Mouse (Mus musculus): Measurements from ENCODE around the gene Hoxc5. TPM values are rescaled to one million over a fixed set of nuclear protein-coding genes. Genes with fewer than 3 reads are reported as not detected.

The Hoxc5 gene
- polyA plus RNA-seq, 1 experiment from 2014 or later: 0.09 TPM

DNA sequence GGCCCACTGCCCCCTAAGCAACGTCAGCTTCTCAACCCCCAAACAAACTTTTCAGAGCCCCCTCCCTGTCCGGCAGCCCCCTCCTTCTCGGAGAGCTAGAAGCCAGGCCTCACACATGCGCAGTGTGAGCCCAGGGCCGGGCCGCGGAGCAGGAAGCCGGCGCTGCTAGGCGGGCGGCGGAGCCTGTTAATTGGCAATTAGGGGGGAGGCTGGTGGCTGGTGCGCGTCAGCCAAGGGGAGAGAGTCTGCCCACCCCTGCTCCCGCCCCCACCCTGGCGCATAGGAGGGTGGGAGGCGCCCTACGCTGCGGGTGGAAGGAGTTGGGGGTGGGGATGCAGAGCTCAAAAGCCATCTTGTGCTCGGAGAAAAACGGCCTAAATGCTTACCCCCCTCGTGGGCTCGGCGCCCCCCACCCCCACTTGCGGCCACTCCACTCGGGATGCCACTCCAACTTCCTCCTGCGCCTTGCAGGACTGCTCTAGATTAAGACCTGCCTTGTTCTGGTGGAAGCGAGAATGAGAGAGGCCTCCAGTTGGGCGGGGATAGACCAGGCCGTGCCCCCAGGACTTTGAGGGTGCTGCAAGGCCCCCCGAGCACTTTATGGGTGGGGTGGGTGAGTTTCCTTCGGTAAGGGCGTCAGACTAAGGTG, 32.1 kb downstream of the Hoxc5 start:
- Histone ChIP-seq H3K4me2 (replicated peaks) (peak overlapping the region; percentile 48), H3K9me3 (no peaks in the 10 kb centered on the region), H3K36me3 (no peaks in the 10 kb centered on the region), H3K27me3 (peaks cover 100% of the 10 kb centered on the region), H3K4me3 (replicated peaks) (peak overlapping the region; percentile 30), H3K27ac (no peak overlapping the region), H3K4me1 (replicated peaks) (peaks cover 7% of the 10 kb centered on the region), H3K9ac (replicated peaks) (no peak overlapping the region)
- under 1% methylated on average over 31 of the region's 33 CpGs for WGBS
- ATAC-seq: 0 out of 2 replicates have a peak, but pooled peaks have one; percentile 30

GRCm38 (mm10) chr15:102999955-103000354, 32.7 kb downstream of the Hoxc5 start:
- Histone ChIP-seq H3K4me1 (replicated peaks) (peaks cover 7% of the 10 kb centered on the region), H3K4me3 (replicated peaks) (no peak overlapping the region), H3K36me3 (no peaks in the 10 kb centered on the region), H3K27me3 (peaks cover 100% of the 10 kb centered on the region), H3K4me2 (replicated peaks) (no peak overlapping the region), H3K9me3 (no peaks in the 10 kb centered on the region), H3K9ac (replicated peaks) (no peak overlapping the region), H3K27ac (no peak overlapping the region)
- ATAC-seq: no peak
- WGBS: 2% methylated on average over 11 of the region's 11 CpGs

DNA sequence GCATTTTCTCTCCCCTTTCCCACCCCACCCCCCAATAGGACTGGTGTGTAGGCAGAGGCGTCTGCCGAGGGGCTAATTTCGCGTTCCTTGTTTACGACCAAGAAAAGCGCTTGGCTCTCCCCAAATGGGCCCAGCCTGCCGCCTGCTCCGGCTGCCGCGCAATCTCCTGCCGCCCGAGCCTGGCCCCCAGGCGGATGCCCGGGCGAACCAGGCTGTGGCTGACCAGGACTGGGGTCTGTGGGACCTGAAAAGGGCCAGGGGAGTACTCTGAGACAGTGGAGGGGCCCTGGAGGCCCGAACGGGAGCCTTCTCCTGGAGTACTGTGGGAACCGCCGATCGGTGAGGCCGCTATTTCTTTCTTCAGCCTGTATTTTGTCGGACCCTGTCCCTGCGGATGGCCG, 33.3 kb downstream of the Hoxc5 start:
- Histone ChIP-seq H3K36me3 (no peaks in the 10 kb centered on the region), H3K9ac (replicated peaks) (no peak overlapping the region), H3K4me2 (replicated peaks) (no peak overlapping the region), H3K4me3 (replicated peaks) (no peak overlapping the region), H3K9me3 (no peaks in the 10 kb centered on the region), H3K27ac (no peak overlapping the region), H3K4me1 (replicated peaks) (peaks cover 7% of the 10 kb centered on the region), H3K27me3 (peaks cover 100% of the 10 kb centered on the region)
- 1% methylated on average over 24 of the region's 24 CpGs for WGBS
- ATAC-seq: no peak

GRCm38 (mm10) chr15:103001370-103001769, 34.1 kb downstream of the Hoxc5 start:
- Histone ChIP-seq H3K9ac (replicated peaks) (no peak overlapping the region), H3K27ac (no peak overlapping the region), H3K27me3 (peaks cover 100% of the 10 kb centered on the region), H3K9me3 (no peaks in the 10 kb centered on the region), H3K36me3 (no peaks in the 10 kb centered on the region), H3K4me3 (replicated peaks) (no peak overlapping the region), H3K4me2 (replicated peaks) (no peak overlapping the region), H3K4me1 (replicated peaks) (peaks cover 7% of the 10 kb centered on the region)
- WGBS: 10% methylated on average over 2 of the region's 2 CpGs
- ATAC-seq: no peak

- no peak overlapping the region for H3K4me2 ChIP-seq (replicated peaks)
- no peak overlapping the region for H3K27ac ChIP-seq
- H3K4me3 ChIP-seq (replicated peaks): no peak overlapping the region
- H3K36me3 ChIP-seq: no peaks in the 10 kb centered on the region
- H3K27me3 ChIP-seq: peaks cover 100% of the 10 kb centered on the region
- 3% methylated on average over 4 of the region's 4 CpGs for WGBS
- peaks cover 7% of the 10 kb centered on the region for H3K4me1 ChIP-seq (replicated peaks)
- no peaks in the 10 kb centered on the region for H3K9me3 ChIP-seq
- ATAC-seq: no peak
- H3K9ac ChIP-seq (replicated peaks): no peak overlapping the region
Measured at GRCm38 (mm10) chr15:103002156-103002555, 34.9 kb downstream of the Hoxc5 start.

- peaks cover 7% of the 10 kb centered on the region for H3K4me1 ChIP-seq (replicated peaks)
- H3K36me3 ChIP-seq: no peaks in the 10 kb centered on the region
- peaks cover 100% of the 10 kb centered on the region for H3K27me3 ChIP-seq
Measured at GRCm38 (mm10) chr15:103002821-103003448, 35.7 kb downstream of the Hoxc5 start.

GRCm38 (mm10) chr15:103005308-103005707, 38.1 kb downstream of the Hoxc5 start:
- Histone ChIP-seq H3K9ac (replicated peaks) (no peak overlapping the region), H3K4me3 (replicated peaks) (no peak overlapping the region), H3K4me1 (replicated peaks) (no peaks in the 10 kb centered on the region), H3K27ac (no peak overlapping the region), H3K4me2 (replicated peaks) (no peak overlapping the region), H3K36me3 (no peaks in the 10 kb centered on the region), H3K27me3 (peaks cover 100% of the 10 kb centered on the region), H3K9me3 (no peaks in the 10 kb centered on the region)
- no peak for ATAC-seq
- WGBS: under 1% methylated on average over 17 of the region's 17 CpGs

More at GRCm38 (mm10) chr15:103002821-103003448, 35.7 kb downstream of the Hoxc5 start:
- H3K4me3 ChIP-seq (replicated peaks): no peak overlapping the region
- no peaks in the 10 kb centered on the region for H3K9me3 ChIP-seq
- H3K27ac ChIP-seq: no peak overlapping the region
- no peak overlapping the region for H3K9ac ChIP-seq (replicated peaks)
- under 1% methylated on average over 13 of the region's 13 CpGs for WGBS
- H3K4me2 ChIP-seq (replicated peaks): no peak overlapping the region
- ATAC-seq: no peak

- ATAC-seq: no peak
- peaks cover 100% of the 10 kb centered on the region for H3K27me3 ChIP-seq
- H3K9ac ChIP-seq (replicated peaks): no peak overlapping the region
- WGBS: 5% methylated on average over 5 of the region's 5 CpGs
- H3K36me3 ChIP-seq: no peaks in the 10 kb centered on the region
- no peak overlapping the region for H3K27ac ChIP-seq
- no peak overlapping the region for H3K4me3 ChIP-seq (replicated peaks)
- H3K4me2 ChIP-seq (replicated peaks): no peak overlapping the region
- no peaks in the 10 kb centered on the region for H3K9me3 ChIP-seq
- H3K4me1 ChIP-seq (replicated peaks): no peaks in the 10 kb centered on the region
Measured at GRCm38 (mm10) chr15:103005797-103006196, 38.6 kb downstream of the Hoxc5 start.

DNA sequence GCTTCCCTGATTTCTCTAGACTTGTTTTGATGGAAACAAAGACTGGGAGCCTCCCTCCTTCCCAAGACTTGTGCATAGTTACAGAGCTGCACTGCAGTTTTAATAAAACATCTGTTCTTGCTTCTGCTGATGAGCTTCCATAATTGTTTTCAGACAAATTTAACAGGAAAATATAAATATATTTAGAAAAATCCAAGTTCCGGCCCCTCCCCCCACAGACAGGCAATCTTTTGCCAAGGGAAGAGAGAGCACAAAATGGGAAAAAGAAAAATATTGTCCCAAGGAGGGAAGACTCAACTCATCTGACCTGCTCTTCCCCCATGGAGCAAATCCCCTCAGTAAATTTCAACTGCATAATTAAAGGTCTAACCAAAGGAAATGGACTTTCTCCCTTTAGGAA, 39.1 kb downstream of the Hoxc5 start:
- H3K27me3 ChIP-seq: peaks cover 100% of the 10 kb centered on the region
- no peak overlapping the region for H3K4me2 ChIP-seq (replicated peaks)
- no peak for ATAC-seq
- WGBS: 8% methylated on average over 1 of the region's 1 CpGs
- no peak overlapping the region for H3K4me3 ChIP-seq (replicated peaks)
- no peak overlapping the region for H3K27ac ChIP-seq
- H3K4me1 ChIP-seq (replicated peaks): no peaks in the 10 kb centered on the region
- no peak overlapping the region for H3K9ac ChIP-seq (replicated peaks)
- no peaks in the 10 kb centered on the region for H3K9me3 ChIP-seq
- no peaks in the 10 kb centered on the region for H3K36me3 ChIP-seq

DNA sequence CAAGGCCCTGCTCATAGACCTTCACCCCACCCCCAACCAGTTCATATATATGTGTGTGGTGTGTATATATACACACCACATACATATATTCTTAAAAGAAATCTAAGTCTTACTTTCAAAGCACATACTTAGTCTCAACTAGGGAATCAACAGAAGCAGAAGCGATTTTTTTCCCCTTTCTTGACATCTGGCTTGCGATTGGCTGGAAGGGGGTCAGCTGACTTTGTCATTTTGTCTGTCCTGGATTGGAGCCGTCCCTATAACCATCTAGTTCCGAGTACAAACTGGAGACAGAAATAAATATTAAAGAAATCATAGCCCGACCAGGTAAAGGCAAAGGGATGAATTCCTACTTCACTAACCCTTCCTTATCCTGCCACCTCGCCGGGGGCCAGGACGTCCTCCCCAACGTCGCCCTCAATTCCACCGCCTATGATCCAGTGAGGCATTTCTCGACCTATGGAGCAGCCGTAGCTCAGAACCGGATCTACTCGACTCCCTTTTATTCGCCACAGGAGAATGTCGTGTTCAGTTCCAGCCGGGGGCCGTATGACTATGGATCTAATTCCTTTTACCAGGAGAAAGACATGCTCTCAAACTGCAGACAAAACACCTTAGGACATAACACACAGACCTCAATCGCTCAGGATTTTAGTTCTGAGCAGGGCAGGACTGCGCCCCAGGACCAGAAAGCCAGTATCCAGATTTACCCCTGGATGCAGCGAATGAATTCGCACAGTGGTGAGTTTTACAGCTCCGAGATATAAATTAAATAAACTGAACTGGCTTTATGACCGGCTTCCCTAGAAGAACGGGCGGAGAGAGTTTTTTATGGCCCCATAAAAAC, 42.2 kb downstream of the Hoxc5 start:
- H3K4me2 ChIP-seq (replicated peaks): no peak overlapping the region
- no peaks in the 10 kb centered on the region for H3K9me3 ChIP-seq
- no peak overlapping the region for H3K4me3 ChIP-seq (replicated peaks)
- H3K36me3 ChIP-seq: no peaks in the 10 kb centered on the region
- WGBS: 1% methylated on average over 27 of the region's 27 CpGs
- no peak for ATAC-seq
- peaks cover 99% of the 10 kb centered on the region for H3K27me3 ChIP-seq
- H3K4me1 ChIP-seq (replicated peaks): peaks cover 7% of the 10 kb centered on the region; the same call in 1 of the 2 replicates
- H3K27ac ChIP-seq: no peak overlapping the region
- no peak overlapping the region for H3K9ac ChIP-seq (replicated peaks)

GRCm38 (mm10) chr15:103010112-103010846, 43.0 kb downstream of the Hoxc5 start:
- H3K9ac ChIP-seq (replicated peaks): no peak overlapping the region
- H3K36me3 ChIP-seq: no peaks in the 10 kb centered on the region
- no peaks in the 10 kb centered on the region for H3K9me3 ChIP-seq
- no peak overlapping the region for H3K4me2 ChIP-seq (replicated peaks)
- WGBS: under 1% methylated on average over 31 of the region's 31 CpGs
- no peak overlapping the region for H3K27ac ChIP-seq
- no peak for ATAC-seq
- peaks cover 7% of the 10 kb centered on the region; the same call in 1 of the 2 replicates for H3K4me1 ChIP-seq (replicated peaks)
- no peak overlapping the region for H3K4me3 ChIP-seq (replicated peaks)
- peaks cover 99% of the 10 kb centered on the region for H3K27me3 ChIP-seq

Measured in midbrain, embryonic 13.5 days (tissue).